Mouse (Mus musculus): ENCODE data around the gene Lamb3. TPM values are rescaled to one million over a fixed set of nuclear protein-coding genes. Genes with fewer than 3 reads are reported as not detected.

Gene Lamb3
- total RNA-seq (2023) = 20.0 to 33.6 TPM (median 26.3 TPM) in 4 replicates

DNA sequence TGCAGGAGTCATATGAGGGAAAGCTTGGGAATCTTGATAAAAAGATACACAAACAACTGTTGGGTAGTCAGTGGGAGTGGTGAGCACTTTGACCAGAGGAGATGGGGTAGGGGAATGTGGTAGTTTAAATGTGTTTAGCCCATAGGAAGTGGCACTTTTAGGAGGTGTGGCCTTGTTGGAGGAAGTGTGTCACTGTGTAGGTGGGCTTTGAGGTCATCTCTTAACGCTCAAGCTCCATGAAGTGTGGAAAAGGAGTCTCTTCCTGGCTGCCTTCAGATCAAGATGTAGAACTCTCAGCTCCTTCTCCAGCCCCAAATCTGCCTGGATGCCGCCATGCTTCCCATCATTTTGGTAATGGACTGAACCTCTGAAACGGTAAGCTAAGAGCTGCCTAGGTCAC lies at the start of gene Lamb3:
TSS of gene Lamb3 (plus strand) at position 197 of the 400 bp plus-strand sequence.

DNA sequence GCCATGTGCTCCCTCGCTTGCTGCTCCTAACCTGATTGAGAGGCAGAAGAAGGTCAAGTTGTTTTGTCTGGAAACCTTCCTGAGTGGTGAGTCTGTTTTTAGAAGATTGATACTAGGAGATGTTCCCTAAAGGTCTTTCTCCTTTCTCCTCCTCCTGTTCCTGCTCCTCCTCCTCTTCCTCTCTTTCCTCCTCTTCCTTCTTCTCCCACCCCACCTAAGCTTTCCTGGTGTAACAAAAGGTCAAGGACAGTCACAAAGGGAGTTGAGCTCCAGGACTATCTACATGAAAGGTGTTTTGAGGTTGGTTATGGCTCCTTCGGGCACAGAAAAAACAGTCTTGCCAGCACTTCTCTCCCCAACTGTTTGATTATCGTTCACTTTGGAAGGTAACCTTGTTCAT lies 39.8 kb upstream of the Lamb3 start, which contains the start of gene A130010J15Rik:
TSS of gene A130010J15Rik (plus strand) at position 301 of the 400 bp plus-strand sequence.

DNA sequence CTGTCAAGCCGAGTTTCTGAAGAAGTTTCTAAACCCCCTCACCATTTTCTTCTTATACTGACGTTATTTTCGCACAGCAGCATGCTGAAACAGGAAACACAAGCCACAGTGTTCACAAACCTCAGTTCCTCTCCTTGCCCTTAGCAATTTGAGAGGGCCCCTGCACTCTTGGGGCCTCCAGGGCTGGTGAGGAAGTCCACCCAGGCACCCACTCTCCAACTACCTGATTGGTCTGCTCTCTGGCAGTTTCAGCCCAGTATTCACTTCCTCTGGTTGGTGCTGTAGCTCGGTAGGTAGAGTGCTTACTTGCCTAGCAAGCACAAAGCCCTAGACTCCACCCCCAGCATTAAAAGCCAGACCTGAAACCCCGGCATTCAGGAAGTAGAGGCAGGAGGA lies 6.1 kb upstream of the Lamb3 start, which contains the start of gene Traf3ip3:
TSS of gene Traf3ip3 (minus strand) at position 321 of the 396 bp plus-strand sequence.

DNA sequence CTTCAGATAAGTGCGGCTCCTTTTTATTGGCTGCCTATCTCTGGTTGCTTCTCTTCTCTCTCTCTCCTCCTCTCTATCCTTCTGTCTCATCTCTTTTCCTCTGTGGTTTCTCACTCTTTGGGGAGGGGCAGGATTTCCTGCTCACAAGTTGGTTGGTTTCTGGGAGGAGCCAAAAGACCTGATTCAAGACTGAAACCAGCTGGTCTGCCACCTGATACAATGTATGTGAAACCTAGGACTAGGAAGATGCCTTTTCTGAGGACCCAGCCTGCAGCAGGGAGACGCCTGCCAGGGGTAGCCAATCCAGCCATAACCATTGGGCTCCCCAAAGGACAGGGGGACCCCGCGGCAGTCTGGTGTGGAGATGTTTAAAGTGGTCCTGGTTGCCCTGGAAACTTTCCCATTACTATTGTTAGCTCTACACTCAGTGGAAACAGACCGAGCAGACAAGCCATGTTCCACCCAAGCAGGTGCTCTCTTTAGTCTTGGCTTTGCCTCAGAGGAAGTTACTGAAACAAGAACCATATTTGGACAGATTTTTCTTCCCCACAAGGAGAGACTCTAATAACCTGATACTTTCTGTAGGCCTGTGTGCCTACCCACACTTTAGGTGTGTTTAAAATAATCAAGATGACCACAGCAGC lies 56.6 kb downstream of the Lamb3 start, which contains the start of gene Hsd11b1:
TSS of gene Hsd11b1 (minus strand) at position 121 of the 644 bp plus-strand sequence.

DNA sequence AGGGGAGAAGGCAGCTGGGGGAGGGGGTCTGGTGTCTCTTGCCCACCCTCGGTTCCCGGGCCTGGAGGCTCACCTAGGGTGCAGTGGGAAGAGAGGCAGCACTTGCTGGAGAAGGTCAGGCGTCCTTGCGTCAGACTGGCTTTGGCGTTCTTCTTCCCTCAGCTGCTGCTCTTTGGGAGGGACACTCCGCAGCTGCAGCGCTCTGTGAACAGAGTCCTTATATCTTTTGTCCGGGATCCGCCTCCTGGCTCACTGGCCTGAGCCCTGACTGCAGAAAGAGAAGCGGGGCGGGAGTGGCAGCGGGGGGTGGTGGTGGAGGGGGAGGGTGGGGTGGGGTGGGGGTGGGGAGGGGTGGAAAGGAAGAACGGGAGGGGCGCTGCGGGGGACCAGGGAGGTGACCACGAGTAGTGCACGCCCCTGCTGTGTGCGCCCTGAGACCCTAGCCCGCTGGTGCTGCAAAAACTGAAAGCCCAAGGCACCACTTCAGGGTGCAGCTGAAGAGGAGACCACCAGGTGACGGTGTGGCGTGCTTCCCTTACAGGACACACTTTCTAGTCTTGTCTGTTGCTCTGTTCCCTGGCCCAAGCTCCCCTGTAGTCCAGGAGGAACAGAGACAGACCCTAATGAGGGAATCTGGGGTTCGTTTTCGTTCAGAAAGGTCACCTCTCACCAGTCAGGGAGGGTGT lies 65.6 kb downstream of the Lamb3 start, which contains the start of gene G0s2:
TSS of gene G0s2 (minus strand) at position 302 of the 686 bp plus-strand sequence.

DNA sequence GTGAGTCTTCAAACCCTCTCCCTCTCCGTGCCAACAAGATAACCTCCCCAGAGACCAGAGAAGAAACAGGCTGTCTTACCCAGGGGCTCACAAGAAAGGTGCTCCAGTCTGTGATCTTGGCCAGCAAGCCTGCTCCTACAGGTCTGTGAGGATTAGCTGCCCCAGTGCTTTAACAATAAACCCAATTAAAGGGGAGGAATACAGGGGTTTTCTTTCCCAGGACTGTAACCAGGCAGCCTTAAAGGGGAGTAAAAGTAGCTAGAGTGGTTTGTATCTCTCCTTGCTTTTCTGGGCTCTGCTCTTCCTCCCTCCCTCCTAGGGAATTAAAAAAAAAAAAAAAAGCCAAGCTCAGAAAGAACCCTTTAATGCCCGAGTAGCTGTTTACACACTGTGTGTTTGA lies 162.6 kb downstream of the Lamb3 start, which contains the start of gene Camk1g:
TSS of gene Camk1g (minus strand) at position 203 of the 400 bp plus-strand sequence.

Other genes with a start within 250 kb of the Lamb3 start
- gene Syt14, start 171.9 kb upstream of the Lamb3 start, total RNA-seq (2023) = not detected in 4 replicates
- 37.1 to 59.1 TPM (median 47.9 TPM) in 4 replicates for gene Diexf, start 77.4 kb upstream of the Lamb3 start, total RNA-seq (2023)
- gene Irf6, start 54.6 kb upstream of the Lamb3 start, total RNA-seq (2023) = 0.15 to 0.18 TPM in 2 of 4 replicates, not detected in the others
- 2.7 to 3.5 TPM (median 2.8 TPM) in 4 replicates for gene A130010J15Rik, start 39.7 kb upstream of the Lamb3 start, total RNA-seq (2023)
- 327 to 372 TPM (median 355 TPM) in 4 replicates for gene Traf3ip3, start 6.0 kb upstream of the Lamb3 start, total RNA-seq (2023)
- gene Hsd11b1, start 56.4 kb downstream of the Lamb3 start, total RNA-seq (2023) = 7.7 to 12.7 TPM (median 11.1 TPM) in 4 replicates
- 0.70 TPM in 1 of 4 replicates, not detected in the others for gene G0s2, start 65.5 kb downstream of the Lamb3 start, total RNA-seq (2023)
- 0.29 TPM in 1 of 4 replicates, not detected in the others for gene Camk1g, start 162.6 kb downstream of the Lamb3 start, total RNA-seq (2023)

Measured in B cell, adult 62 days (primary cell).